Comparison of ENCODE assay signal across 20 mouse cellular contexts in the genomic region with DNA sequence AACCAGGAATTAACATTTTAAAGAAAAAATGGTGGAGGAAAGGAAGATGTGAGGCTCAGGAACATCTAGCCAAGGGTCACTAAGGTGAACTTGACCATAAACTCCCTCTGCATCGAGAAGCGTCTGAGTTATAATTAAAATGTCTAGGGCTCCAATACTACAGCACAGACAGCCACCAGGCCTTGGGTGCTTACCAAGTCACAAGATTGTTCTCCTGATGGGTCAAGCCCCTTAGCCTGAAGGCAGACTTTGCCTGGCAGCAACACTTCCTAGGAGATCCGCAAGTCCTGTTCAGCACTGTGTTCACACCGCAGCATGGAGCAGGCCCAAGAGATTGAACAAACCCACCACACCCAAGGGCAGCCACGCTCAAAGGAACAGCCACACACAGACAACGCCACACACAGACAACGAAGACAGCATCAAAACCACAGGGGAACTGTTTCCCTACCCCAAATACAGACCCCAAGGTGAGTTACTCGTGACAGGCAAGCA.
DNase-seq lines count a peak whose midpoint lies in the region; TF ChIP-seq lines count a peak whose summit lies in the region.
"Had no signal": no experiment of that assay in that cellular context is flagged by ENCODE, and none has a peak within 500 bp of the region (broad histone marks: within the 10 kb centered on the region; RNA-seq: fewer than 3 reads in every experiment).

No protein-coding gene starts in this region.

- TF ChIP-seq CTCF in heart, adult 2 months (IDR thresholded peaks at IDR 0.05): no peak
- TF ChIP-seq CTCF in kidney, adult 2 months (conservative IDR thresholded peaks at IDR 0.05; ENCODE audit: insufficient read depth, insufficient read length, low read depth, low read length): no peak
- no peak for TF ChIP-seq CTCF in ES-Bruce4 (IDR thresholded peaks at IDR 0.05; ENCODE audit: low read depth, low read length)

- H3K79me2 ChIP-seq in heart, adult 2 months (replicated peaks; ENCODE audit: control insufficient read depth, insufficient read depth, low read length): no peaks in the 10 kb centered on the region

- TF ChIP-seq POLR2A in heart, adult 2 months (IDR thresholded peaks at IDR 0.05; ENCODE audit: insufficient read depth, low read depth, low read length): no peak
- TF ChIP-seq POLR2A in kidney, adult 2 months (IDR thresholded peaks at IDR 0.05; ENCODE audit: low read depth, low read length): no peak
- TF ChIP-seq POLR2A in ES-Bruce4 (IDR thresholded peaks at IDR 0.05; ENCODE audit: insufficient read depth, low read length): no peak

- H3K4me1 ChIP-seq in heart, adult 2 months (ENCODE audit: control insufficient read depth, insufficient read depth, low read length): no peaks in the 10 kb centered on the region; the same call in 1 of the 2 replicates
- peaks cover 12% of the 10 kb centered on the region for H3K4me1 ChIP-seq in kidney, adult 2 months (ENCODE audit: control insufficient read depth, insufficient read depth, low read length)
- H3K4me1 ChIP-seq in ES-Bruce4 (ENCODE audit: control insufficient read depth, insufficient read depth, low read length): peaks cover 3% of the 10 kb centered on the region
- H3K4me1 ChIP-seq: embryonic facial prominence, embryonic 13.5 days; forebrain, embryonic 12.5 days; heart, embryonic 13.5 days; hindbrain, embryonic 10.5 days; intestine, embryonic 15.5 days had no signal

- H3K27me3 ChIP-seq in heart, adult 2 months (ENCODE audit: control insufficient read depth, insufficient read depth, low read length): no peaks in the 10 kb centered on the region
- H3K27me3 ChIP-seq in kidney, adult 2 months (replicated peaks; ENCODE audit: control insufficient read depth, insufficient read depth, low read length): no peaks in the 10 kb centered on the region
- no peaks in the 10 kb centered on the region for H3K27me3 ChIP-seq in ES-Bruce4 (ENCODE audit: control insufficient read depth, insufficient read depth, low read length, poor library complexity, severe bottlenecking)
- H3K27me3 ChIP-seq: CH12.LX; embryonic facial prominence, embryonic 13.5 days; forebrain, embryonic 12.5 days; heart, embryonic 13.5 days; intestine, embryonic 15.5 days had no signal

- intact Hi-C loops in heart, adult 2 months (cut with DNase I): no loop called here

- 72% methylated on average over 8 of the region's 8 CpGs for WGBS in heart, adult 2 months
- WGBS in kidney, adult 2 months: 70% methylated on average over 8 of the region's 8 CpGs

- peak; percentile 30 to 45 for DNase-seq in heart, adult 2 months
- DNase-seq in heart, postnatal 4 days: no peak
- peak; percentile 46 for DNase-seq in kidney, adult 2 months
- DNase-seq in kidney, postnatal 4 days: no peak
- DNase-seq in R1 (ENCODE audit: low read depth, low spot score): peak; percentile 43
- DNase-seq in cerebellum, adult 9-10 months: no peak
- DNase-seq: adrenal gland, postnatal 14 days; cerebellum, adult 11-12 months; cerebellum, adult 9-11 months; cerebellum, postnatal 36 days; gastrocnemius, postnatal 10 days had no signal

- H3K4me3 ChIP-seq in heart, adult 2 months: no peak overlapping the region
- no peak overlapping the region for H3K4me3 ChIP-seq in kidney, adult 2 months (ENCODE audit: insufficient read depth, low read depth, low read length)
- H3K4me3 ChIP-seq in ES-Bruce4 (ENCODE audit: low read depth, low read length): no peak overlapping the region
- H3K4me3 ChIP-seq: embryonic facial prominence, embryonic 13.5 days; forebrain, embryonic 12.5 days; heart, embryonic 13.5 days; hindbrain, embryonic 10.5 days; intestine, embryonic 15.5 days had no signal

- H3K36me3 ChIP-seq in heart, adult 2 months (ENCODE audit: control insufficient read depth, insufficient read depth, low read length): no peaks in the 10 kb centered on the region
- no peaks in the 10 kb centered on the region; the same call in 1 of the 2 replicates for H3K36me3 ChIP-seq in kidney, adult 2 months (ENCODE audit: control insufficient read depth, insufficient read depth, low read length)
- peaks cover 13% of the 10 kb centered on the region for H3K36me3 ChIP-seq in ES-Bruce4 (ENCODE audit: control insufficient read depth, insufficient read depth, low read length, poor library complexity, severe bottlenecking)
- H3K36me3 ChIP-seq: embryonic facial prominence, embryonic 13.5 days; forebrain, embryonic 12.5 days; intestine, embryonic 15.5 days had no signal

- no peak overlapping the region; the same call in 1 of the 2 replicates for H3K27ac ChIP-seq in heart, adult 2 months
- H3K27ac ChIP-seq in kidney, adult 2 months (ENCODE audit: insufficient read depth, low read depth, low read length): no peak overlapping the region
- H3K27ac ChIP-seq in ES-Bruce4 (ENCODE audit: insufficient read depth, low read length): no peak overlapping the region
- H3K27ac ChIP-seq: embryonic facial prominence, embryonic 13.5 days; forebrain, embryonic 12.5 days; heart, embryonic 13.5 days; hindbrain, embryonic 10.5 days; hindbrain, embryonic 14.5 days; intestine, embryonic 15.5 days had no signal

- no peak overlapping the region for H3K9ac ChIP-seq in heart, adult 2 months (ENCODE audit: low read depth, low read length)
- no peak overlapping the region for H3K9ac ChIP-seq in ES-Bruce4 (ENCODE audit: low read depth, poor library complexity, severe bottlenecking)
- H3K9ac ChIP-seq: embryonic facial prominence, embryonic 13.5 days; forebrain, embryonic 12.5 days; heart, embryonic 13.5 days; hindbrain, embryonic 14.5 days; intestine, embryonic 15.5 days had no signal

- no peak for TF ChIP-seq EP300 in heart, adult 2 months (IDR thresholded peaks at IDR 0.05; ENCODE audit: insufficient read depth, low read depth, low read length)
- 0 out of 2 replicates have a peak, but pooled peaks have one; percentile 40 for TF ChIP-seq EP300 in ES-Bruce4 (IDR thresholded peaks at IDR 0.05; ENCODE audit: insufficient read depth, low read depth, low read length)

- H3K9me3 ChIP-seq in ES-Bruce4 (replicated peaks; ENCODE audit: control insufficient read depth, insufficient read depth, low read length, poor library complexity, severe bottlenecking): no peaks in the 10 kb centered on the region
- H3K9me3 ChIP-seq: embryonic facial prominence, embryonic 13.5 days; G1E; intestine, embryonic 15.5 days had no signal

Comparison
In these comparisons a context has a peak if more than half of its experiments do, and no peak if none do; other contexts are left out.
1. DNase-seq: peak in heart, adult 2 months (2 of 2), kidney, adult 2 months (single experiment) and R1 (single experiment); none in heart, postnatal 4 days (single experiment), kidney, postnatal 4 days (0 of 2) and cerebellum, adult 9-10 months (single experiment).